Mouse (Mus musculus) ovary, postnatal 14 days (tissue): ENCODE results near the gene Arrdc1.
"Not testable (repeated sequence)": the region's sequence is repeated elsewhere in the genome, so short reads cannot be mapped to it uniquely, and the experiment has no call there.

Source experiments
- DNase-seq: peaks from one replicate; pipeline ENCODE4 v3.0.0; 2022; ENCODE audit warnings: low spot score

The Arrdc1 gene

DNA sequence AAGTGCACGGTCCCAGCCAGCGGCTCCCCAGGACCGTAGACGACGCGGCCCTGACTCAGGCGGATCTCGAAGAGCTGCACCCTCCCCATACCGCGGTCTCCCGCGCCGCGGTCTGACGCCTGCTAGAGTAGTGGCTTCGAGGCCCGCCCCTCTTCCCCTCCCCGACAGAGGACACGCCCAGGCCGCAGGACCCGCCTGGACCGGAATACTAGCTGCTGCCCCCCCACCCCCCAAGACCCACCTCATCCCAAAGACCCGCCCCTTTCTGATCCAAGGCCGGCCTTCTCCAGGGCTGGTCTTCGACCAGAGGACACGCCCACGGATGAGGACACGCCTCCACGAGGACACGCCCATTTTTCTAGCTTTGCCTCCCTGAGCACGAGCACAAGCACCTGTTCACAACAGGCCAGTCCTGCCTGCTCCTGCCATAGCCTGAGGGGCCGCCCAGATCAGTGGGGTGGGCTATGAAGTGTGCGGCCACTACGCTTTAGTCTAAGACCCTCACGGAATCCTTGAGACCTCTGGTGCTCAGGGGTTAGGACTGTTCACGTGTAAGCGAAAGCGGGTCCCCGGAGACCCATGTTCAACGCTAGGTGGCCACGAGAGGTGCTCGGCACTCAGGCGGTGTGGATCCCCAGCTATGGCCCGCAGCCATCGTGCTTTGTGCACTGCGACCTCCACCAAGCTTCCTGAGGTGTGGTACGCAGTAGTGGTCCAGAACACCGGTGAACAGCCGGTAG, at the start of gene Arrdc1:
Gene Arrdc1 (minus strand): TSS at position 196 of the 740 bp plus-strand sequence.
- DNase-seq, result peak; percentile 89

DNA sequence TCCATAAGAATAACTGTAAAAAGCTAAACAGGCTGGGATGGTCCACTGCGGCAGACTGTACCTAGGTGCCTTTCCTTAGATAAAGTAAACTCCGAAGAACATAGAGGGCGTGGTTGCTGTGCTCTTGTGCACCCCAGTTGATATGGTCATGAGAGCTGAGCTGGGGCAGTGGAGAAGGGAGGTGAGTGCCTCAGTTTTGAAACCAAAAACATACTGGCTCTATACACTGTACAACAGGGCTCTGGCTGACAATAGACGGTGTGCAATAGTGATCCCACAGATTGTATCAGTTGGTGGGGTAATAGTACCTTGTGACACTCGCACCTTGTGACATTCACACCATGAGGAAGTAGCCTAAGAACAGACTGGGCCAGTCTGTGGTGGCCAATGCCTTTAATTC, 41.9 kb upstream of the Arrdc1 start:
- DNase-seq, result no peak

DNA sequence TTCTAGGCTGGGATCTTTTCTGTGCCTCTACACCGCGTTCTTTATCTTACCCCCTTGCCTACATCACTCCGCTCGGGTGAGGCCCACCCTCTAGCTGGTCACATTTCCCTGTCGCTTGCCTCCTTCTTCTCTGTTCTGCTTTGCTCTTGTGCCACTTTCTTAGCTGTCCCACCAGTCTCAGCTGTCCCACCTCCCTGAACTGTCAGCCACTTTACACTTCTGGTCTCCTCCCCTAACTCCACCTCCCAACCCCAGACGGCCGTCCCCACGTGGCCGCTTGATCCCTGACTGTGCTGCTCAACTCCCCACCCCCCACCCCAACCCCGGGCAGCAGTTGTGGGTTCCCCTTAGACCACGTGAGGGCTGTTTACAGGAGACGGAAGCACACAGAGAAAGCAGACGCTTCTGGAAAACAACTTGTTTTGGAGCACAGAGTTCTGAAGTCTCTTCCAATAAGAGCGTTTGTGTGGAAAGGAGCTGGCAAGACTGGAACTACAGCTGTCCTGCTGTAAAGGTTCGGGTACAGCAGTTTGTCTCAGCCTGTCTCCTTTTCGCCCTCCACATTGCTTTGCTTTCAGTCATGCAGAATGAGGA, 40.7 kb upstream of the Arrdc1 start, which contains the start of gene Pnpla7:
Gene Pnpla7 (plus strand): TSS at position 330 of the 594 bp plus-strand sequence.
- peak; percentile 43 for DNase-seq

DNA sequence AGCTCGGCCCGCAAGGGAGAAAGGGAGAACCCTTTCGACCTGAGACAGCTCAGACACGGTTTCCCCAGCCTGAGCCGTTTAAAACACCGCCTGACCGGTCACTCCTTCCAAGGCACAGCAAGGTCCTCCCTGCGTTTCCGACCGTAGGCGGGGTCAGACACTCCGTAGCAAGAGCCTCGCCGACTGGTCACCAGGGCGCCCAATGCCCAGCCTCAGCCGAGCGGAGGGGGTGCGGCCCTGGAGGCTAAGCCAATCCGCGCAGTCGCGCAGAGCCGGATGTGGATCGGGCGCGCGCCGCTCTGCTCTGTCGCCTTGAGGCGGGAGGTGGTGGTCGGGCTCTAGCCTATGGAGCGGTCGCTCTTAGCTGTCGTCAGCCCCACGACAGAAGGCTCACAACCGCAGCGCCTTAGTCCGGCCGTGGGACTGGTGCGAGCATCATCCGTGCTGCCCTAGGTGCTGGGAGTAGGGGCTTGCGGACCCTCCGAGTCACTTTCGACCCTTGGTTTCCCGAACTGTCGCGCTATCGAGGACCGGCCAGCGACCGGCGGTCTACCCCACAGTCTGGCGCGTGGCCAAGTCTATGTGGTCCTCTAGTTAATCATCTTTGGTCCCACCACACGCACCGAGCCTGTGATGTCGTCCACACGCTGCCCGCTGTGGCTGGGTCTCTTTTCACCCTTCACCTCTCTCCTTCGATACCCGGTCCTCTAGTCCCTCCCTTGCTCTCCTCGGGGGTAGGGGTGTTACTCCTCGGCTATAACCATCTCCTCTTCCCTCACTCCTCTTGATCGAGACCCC, 40.1 kb upstream of the Arrdc1 start, which contains the start of gene Mrpl41:
Gene Mrpl41 (minus strand): TSS at position 193 of the 798 bp plus-strand sequence.
- peak; percentile 87 for DNase-seq

DNA sequence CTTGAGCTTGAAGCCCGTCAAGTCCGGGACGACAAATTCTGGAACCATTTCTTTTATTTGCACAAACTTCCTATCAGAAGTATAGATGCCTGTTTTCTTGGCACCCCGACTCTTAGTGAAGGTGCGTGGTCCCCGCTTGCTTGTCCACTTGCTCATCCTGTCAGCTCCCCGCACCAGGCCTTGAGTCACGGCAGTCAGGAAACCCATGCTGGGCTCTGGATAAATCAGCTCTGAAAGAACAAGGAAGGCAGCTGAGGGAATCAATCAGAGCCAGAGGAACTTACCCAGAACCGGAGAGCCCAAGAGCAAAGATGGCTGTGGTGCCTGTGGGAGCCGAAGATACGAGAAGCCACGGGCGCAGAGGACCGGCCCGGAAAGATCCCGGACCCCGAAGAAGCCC, 39.4 kb upstream of the Arrdc1 start:
- DNase-seq, result not testable (repeated sequence)

DNA sequence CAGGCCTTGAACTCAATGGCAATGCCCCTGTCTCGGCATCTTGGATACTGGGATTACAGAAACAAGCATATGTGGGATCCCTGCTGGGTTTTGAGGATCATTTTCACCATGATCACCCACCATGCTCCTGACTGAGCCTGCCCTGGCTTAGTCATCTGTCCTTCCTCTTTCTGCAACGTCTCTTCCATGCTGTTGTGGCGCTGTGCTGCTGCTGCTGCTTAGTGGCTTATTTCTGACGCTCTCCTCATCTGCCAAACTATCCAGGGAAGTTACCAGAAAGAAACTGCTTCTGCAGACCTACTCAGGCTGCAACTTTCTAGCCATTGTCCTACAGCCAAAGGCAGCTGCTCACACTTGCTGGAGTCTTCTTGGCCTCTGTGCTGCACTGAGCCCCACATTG, 35.3 kb upstream of the Arrdc1 start:
- DNase-seq, result no peak

DNA sequence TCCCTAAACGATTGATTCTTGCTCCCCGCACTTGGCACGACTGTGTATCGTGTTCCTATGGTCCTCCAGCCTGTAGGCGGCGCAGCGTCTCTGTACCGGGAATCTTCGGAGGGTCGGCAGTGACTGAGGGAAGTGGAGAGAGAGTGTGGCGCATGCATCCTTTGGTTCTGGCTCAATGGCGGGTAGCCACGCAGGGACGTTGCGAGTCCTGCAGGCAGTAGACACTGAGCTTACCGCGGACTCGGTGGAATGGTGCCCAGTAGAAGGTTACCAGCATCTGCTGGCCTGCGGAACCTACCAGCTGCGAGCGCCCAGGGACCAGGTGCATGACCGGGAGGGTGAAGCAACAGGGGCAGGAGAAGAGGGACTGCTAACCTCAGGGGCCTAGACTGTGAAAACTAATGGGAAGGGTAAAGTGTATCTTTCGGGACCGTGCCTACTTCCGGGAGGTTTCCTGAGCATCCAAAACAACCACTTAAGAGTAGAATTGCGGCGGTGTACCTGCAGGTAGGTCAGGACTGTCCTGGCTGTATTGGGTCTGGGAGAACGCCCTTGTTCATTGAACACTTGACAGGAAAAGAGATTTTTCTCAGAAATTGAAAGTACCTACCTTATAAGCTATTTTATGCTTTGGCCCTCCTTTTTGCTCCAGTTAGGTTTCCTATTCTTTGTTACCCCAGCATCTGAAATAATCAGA, 27.4 kb upstream of the Arrdc1 start, which contains the start of gene Dph7:
Gene Dph7 (plus strand): TSS at position 97 of the 697 bp plus-strand sequence.
- DNase-seq, result peak; percentile 79

DNA sequence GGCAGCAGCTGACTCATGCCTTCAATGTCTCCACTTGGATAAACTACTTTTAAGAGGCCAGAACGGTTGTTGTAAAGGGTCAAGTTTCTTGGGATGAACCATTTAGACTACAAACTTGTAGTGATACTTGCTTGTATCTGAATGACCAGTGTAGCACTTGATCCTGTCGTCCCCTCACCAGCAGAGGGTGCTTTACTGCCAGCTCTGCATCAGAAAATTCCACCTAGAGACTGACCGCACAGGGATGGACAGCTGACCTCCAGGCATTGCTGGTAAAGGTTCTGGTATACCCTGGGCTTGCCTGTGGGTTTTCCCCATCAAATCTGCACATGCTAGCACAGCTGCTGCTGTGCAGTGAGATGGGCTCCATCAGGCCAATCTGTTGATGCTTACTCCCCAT, 25.9 kb upstream of the Arrdc1 start:
- no peak for DNase-seq

DNA sequence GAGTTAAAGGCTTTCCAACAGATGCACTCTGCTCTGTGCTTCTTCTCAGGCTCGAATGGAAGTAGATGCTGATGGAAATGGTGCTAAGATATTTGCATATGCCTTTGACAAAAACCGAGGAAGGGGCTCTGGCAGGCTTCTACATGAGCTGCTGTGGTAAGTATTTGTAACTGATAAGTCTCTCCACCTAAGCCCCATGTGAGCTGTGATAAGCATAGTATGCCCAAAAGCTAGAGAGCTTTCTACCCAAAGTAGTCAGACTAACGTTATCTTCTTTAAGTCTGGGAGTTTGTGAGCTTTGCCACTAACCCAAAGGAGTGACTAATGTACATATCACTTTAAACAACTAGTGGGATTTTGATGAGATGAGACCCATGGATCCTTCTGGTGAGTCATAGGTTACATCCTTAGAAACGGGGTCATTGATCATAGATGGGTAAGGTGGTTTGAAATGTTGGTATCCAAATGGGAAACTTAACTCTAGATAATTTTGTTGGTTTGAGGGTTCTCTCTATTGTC, 17.5 kb upstream of the Arrdc1 start:
- DNase-seq, result no peak

DNA sequence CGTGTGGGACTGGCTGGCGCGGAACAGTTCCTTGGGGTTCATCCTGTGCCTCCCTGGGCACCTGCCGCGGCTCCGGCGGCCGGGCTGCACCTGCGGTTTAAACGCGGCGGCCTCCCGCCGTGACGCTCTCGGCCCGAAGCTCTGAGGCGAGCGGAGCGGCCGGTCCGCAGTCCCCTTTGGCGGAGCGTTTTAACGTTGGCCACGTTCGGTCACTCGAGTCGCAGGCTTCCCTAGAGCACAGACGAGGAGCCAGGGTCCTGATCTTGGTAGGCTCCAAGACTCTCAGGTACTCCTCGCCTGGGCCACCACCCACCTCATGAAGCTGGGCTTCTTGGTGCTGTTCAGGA, 15.1 kb upstream of the Arrdc1 start:
- DNase-seq, result no peak

DNA sequence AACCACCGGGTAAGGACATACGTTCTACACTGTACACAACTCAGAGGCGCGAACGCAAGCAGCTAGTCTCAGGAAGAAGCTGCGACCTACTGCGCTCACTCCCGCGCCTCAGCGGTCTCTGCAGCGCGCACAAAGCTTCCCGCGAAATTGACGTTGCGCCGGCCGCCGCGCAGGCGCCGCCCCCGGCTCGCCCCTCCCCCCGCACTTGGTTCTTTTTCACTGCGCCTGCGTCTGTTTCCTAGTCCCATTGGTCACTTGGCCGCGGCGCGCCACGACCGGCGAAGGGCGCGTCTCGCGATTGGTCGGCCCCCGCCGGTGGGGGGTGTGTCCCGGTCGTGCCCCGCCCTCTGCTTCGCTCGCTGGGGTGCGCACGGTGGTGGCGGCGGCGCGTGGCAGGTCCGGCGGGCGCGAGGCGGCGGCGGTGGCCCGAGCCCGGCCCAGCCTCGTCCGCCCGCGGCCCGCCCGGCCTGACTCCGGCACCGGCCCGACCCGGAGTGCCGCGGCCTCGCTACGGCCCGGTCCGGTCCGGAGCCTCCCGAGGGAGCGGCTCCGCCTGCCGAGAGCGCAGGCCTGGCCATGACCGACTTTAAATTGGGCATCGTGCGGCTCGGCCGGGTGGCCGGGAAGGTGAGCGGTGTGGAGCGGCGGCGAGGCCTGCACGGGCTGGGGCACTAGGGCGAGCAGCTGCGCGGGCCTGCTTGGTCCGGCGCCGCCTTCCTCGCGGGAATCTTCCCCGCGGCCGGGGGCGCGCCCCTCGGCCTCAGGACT, 14.6 kb upstream of the Arrdc1 start, which contains the start of gene Zmynd19:
Gene Zmynd19 (plus strand): TSS at position 372 of the 768 bp plus-strand sequence.
- peak; percentile 96 for DNase-seq

DNA sequence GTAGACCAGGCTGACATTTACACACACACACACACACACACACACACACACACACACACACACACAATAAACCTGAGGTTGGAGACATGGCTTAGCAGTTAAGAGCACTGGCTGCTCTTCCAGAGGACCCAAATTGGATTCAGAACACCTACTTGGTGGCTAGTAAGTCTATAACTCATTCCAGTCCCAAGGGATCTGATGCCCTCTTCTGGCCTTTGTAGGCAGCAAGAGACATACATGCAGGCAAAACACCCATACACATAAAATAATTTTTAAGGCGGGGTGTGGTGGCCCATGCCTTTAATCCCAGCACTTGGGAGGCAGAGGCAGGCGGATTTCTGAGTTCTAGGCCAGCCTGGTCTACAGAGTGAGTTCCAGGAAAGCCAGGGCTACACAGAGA, 9.3 kb upstream of the Arrdc1 start:
- not testable (repeated sequence) for DNase-seq

DNA sequence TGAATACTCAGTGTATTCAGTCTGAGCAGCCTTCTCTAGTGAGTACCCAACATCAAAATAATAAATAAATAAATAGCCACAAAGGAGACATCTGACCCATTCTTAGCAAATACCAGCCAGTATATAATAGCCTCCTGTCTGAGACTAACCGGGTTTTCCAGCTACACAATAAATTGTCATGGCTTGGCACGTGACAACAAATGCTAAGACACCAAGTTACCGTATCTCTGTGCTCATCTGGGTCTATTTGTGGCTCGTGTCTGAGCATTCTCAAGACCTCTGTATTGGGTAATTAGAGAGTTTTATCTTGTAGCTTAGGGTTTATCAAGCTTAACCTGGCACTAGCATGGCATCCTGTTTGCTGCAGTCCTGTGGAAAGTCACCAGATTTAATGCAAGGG, 7.0 kb upstream of the Arrdc1 start:
- no peak for DNase-seq

DNA sequence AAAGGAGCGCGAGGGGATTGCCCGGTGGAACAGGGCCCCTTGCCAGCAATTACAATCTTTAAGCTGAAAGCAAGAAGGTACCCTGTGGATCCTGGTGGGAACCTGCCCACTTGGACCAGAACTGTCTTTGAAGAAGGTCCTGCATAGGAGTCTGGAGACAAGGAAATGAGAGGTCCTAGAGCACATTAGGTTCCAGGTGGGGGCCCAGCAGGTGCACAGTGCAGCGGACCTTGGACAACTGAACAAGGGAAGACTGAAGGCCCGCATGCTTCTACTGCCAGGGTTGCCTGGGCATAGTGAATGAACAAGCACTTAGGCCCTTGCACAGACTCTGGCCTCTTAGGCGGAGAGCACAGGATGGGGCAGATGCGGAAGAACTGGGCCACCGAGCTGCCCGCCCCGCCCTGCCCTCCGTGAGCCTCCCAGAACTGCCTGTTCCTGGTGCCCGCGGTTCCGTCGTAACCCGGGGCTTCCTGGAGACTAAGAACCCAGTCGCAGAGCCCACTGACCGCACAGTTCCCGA, 550 bp downstream of the Arrdc1 start:
- DNase-seq, result no peak

DNA sequence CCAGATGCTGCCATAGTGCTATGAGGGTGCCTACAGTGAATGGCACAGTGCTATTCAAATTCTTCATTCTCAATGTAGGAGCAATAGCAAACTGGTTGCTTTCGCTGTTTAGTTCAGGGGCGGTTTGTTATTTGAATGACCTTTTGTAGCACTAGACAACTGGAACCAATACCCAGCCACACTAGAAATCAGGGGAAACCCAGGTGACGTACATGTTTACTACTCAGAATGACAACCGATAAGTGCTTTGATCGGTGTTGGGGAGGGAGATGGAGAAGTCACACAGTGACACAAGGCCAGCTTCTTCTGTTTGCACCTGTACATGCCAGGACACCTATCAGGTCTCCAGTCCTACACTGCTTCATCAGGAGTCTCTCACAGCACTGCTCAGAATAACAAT, 5.5 kb downstream of the Arrdc1 start:
- no peak for DNase-seq

DNA sequence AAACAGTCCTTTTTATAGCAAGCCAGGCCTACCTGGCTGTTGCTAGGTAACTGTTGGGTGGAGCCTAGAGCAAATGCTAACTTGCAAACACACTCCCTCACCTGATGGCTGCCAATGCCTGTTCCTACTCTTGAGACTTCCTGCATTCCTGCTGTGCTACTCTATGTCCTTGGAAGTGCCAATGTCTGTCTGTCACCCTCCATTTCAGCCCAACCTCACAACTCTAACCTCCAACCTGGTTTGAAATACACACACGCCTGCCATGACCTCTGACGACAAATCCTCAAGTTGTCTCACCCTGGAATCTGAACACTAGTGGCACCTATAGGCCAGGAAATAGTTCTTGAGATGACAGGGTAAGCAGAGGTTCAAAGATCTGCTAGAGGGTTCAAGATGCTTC, 5.9 kb downstream of the Arrdc1 start:
- DNase-seq, result no peak

DNA sequence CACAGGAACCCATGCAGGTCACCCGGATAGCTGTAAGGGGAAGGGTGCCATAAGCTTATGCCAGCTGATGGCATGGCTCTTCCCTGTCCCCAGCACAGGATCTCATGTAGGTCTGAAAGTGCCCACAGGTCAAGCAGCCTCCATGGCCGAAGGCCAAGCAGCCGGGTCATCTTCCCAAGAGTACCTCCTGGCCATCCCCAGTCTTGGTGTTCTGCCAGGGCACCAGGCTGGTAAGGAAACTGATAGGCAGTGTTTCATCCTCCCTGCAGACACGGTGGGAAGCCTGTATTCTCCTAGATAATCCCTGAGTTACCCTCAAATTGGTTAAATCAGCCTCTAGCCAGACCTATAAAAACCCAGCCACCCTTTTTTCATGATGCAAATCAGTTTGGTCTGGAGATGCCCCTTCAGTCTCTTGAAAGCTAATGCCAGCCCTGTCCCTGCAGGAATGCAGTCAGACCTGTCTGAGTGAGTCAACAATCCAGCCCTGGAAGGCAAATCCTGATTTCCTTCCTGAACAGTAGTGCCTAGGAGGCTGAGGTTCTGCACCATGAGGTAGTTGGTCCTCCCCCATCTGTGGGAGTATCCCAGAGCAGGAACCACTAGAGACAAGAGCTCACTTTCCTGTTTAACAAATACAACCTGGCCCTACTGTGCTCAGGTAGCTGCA, 7.1 kb downstream of the Arrdc1 start:
- DNase-seq, result peak; percentile 26

DNA sequence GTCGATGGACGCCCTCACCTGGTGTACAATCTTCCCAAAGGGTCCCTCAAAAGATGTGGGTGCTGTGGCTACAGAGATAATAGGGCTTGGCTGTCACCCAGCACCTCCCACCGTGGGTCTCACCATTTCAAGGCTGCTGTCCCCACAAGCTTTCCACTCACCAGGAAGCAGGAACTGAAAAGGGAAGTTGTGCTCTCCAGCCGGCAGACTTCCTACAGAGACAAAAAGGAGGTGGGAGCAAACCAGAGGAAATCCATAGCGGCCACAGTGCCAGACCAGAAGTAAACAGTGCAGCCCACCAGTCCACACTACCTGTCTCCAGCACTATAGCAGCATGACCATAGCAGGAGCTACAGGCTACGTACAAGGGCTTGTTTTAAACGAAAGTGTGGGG, 8.1 kb downstream of the Arrdc1 start:
- DNase-seq, result no peak

DNA sequence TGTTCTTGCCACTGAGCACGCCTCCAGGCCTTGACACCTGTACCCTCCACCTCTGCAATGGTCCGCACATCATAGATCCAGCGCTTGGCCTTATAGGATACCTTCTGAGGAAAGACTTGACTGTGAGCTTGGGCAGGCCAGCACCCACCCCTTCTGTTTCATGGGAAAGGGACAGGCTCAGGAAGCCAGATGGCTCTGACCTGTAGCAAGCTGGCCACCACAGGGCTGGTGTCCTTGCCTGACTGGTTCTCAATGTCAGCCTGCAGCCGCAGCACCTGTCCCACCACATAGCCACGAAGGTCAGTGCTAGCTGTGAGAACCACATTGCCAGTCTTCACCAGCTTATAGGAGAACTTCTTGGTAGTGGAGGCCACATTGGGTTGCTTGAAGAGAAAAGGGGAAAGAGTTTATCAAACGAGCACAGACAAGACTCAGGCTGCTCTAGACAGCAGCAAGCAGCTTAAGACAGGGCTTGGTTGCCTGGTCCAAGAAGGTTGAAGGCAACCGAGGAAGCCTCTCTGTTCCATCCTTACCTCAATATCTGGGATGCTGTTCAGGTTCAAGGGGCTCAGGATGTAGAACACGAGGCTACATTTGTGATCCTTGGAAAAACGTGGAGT, 8.6 kb downstream of the Arrdc1 start:
- no peak for DNase-seq

DNA sequence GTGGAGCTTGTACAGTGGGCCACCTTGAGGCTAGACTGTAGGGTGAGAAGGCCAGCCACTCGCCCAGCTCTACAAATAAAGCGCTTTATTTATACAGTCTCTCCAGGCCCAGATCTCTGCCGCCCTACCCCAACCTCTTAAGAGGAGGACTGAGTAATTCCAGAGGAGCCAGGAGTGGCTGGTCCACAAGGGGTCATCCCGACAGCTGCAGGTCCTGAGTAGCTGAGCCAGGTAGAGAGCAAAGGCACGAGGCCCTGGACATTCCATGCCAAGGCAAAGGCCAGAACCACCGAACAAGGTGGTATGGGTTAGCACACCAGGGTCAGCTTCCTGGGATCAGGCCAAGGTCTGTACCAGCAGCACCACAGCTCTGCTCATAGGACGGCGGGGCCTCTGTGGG, 9.8 kb downstream of the Arrdc1 start:
- DNase-seq, result no peak
